Mouse (Mus musculus) Muller cell, postnatal 12 days (primary cell): ENCODE results near the gene Gphn.

ENCODE experiments used
- DNase-seq: peaks from one replicate; pipeline ENCODE4 v3.0.0-alpha.2; 2015; ENCODE audit errors: inconsistent ontology term

Gphn gene

GRCm38 (mm10) chr12:78225707-78226518 lies at the start of gene Gphn:
Gene Gphn, plus strand, starts transcription at chr12:78226379.
- DNase-seq: peak; percentile 97

GRCm38 (mm10) chr12:78181452-78181851 lies 44.7 kb upstream of the Gphn start:
- DNase-seq: no peak

DNA sequence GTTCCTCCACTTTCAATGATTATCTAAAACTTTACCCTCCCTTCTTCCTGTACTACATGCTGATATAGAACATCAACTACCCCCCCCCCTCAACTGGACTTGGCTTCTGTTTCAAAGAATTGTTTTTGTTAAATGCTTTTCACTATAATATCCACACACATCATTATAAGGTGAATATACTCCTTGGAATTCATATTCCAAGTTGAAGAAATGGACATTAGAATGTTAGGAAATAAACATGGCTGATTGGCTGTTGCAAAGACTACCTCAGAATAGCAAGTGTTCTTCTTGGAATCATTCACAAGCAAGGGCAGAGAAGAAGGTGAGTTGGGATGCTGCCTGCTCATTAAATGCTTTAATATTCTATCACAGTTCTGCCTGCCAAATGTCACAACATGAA lies 32.2 kb upstream of the Gphn start, which contains the start of gene Gm6657:
Gm6657 (plus strand) TSS at position 301 of the 400 bp plus-strand sequence.
- DNase-seq: no peak

GRCm38 (mm10) chr12:78195368-78195767 lies 30.8 kb upstream of the Gphn start:
- DNase-seq: no peak

GRCm38 (mm10) chr12:78203646-78204045 lies 22.5 kb upstream of the Gphn start:
- no peak for DNase-seq

DNA sequence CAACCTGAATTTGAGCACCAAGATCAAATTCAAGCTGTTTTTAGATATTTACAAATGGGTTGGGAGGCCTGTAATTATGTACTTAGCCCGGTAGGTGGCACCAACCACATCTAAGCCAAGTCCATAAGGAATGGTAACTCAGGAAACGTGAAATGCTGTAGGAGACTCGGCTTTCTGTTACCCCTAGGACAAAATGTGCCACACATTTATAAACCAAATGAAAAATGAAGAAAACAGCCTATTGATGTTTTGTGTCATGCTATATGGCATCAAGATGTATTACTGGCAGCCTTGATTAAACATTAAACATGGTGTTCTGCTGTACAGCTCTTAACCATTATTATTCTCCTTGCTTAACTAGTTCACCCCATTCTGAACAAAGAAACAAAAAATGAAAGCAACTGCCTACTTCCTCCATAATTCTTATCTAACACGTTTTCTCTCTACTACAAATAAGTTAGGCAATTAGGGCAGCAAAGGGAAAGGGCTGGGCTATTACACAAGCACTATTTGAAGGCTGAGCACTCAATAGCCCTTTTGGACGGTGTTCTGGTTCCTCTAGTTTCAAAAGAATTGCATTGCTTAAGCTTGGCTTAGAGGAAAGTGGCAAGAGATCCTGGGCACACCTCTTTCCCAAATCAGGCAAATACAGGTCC lies 20.1 kb upstream of the Gphn start:
- peak; percentile 69 for DNase-seq

GRCm38 (mm10) chr12:78206571-78206960 lies 19.6 kb upstream of the Gphn start:
- no peak for DNase-seq

GRCm38 (mm10) chr12:78209856-78210255 lies 16.3 kb upstream of the Gphn start:
- DNase-seq: no peak

DNA sequence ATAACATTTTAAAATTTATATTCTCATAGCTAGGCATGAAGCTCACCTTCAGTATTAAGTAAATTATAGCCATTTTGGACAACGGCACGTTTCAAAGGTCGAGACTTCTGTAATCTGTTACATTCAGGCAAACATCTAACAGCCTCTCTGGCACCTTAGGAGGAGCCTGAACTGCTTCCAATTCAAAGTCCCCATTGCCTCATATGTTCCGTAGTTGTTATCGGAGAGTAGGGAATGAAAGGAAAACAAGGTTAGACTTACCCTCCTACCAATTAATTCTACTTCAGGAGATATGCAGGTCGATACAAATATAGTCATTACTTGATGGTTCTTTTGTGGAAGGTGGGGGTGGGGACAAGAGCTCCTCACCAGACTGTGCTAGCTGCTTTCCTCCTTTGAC lies 10.7 kb upstream of the Gphn start:
- no peak for DNase-seq

- DNase-seq: no peak
Observed at GRCm38 (mm10) chr12:78219191-78219825, 6.9 kb upstream of the Gphn start.

GRCm38 (mm10) chr12:78226519-78226875 lies 318 bp downstream of the Gphn start:
- DNase-seq: peak; percentile 97

- DNase-seq: peak; percentile 68
Observed at GRCm38 (mm10) chr12:78227021-78227932, 1.1 kb downstream of the Gphn start.

DNA sequence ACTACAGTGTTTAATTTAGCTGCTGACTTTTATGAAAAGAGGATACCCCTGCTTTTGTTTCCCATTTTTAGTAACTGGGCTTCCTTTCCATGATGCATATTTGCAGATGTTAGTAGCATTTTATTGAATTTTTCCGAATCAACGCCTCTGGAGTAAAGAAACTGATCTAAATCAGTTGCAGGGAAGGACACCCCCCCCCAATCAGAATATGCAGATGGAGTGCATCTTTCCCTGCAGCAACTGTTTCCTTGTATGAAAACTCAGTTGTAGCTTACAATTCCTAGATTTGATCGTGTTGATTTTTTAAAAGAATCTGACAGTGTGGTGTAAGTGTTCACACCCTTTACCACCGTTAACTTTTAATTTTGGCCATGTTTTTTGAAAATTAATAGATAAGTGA lies 2.0 kb downstream of the Gphn start:
- peak; percentile 11 for DNase-seq

DNA sequence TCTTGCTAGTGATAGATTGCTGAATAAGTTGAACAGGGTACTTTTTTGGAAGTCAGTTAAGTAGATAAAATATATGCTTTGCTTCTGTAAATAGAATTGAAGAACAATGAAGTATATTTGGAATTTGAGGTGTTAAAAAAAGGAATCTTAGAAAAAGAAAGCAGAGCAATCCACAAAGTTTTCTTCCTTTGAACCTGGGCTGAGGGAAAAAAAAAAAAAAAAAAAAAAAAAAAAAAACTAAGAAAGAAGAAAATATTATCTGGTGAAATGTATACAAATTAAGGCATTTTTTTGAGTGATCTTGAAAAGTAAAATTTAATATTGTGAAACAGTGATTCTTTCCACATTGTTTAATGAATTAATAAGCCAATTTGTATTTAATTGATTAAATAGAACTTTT lies 6.4 kb downstream of the Gphn start:
- DNase-seq: no peak

DNA sequence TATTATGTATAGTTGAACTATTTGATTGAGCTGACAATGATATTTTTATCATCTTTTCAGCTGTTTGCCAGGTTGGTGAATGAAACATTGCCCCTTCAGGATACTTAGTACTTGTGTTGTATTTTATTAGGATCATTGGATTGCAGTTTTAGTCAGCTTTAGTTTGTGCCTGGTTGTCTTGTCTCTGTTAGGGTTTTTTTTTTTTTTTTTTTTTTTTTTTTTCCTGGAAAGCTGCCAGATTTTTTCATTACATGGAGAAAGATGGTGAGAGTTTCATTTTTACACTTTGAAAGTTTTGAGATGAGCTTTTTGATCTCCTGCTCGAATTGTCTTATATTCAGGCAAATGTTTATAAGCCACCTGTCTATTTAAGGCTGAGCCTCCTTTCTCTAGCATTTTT lies 22.2 kb downstream of the Gphn start:
- peak; percentile 46 for DNase-seq

DNA sequence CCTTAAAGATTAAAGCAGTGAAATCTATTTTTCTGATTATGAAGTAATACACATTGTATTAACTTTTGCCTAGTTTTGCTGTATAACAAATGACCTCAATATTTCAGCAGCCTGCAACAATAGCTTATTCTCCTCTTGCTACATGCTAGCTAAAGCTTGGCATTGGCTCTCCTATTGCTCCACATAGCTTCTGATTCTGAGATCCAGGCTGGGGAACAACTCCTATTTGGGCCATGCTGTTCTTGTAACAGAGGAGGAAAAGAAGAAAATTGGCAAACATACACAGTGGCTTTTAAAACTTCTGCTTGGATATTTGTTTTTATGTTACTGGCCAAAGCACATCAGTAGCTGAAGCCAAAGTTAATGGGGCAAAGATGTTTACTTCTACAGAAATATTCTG lies 23.0 kb downstream of the Gphn start:
- DNase-seq: peak; percentile 38

DNA sequence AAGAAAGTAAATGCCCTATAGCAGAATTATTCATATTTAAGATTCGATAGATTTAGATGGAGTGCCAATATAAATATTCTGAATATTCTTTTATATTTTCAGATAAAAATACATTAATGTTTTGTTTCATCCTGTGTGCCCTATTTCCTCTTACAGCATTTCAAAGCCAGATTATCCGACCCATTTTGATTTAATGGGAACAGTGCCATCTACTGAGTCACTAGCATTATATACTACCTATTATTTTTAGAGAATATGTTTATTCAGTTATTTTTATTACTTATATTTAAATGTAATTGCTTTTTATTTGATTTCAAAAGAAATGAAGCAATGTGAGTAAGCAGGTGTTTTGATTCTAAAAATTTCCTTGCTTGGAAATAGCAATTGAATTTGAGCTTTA lies 51.2 kb downstream of the Gphn start:
- DNase-seq: no peak

- no peak for DNase-seq
Observed at GRCm38 (mm10) chr12:78290384-78290783, 64.2 kb downstream of the Gphn start.

- no peak for DNase-seq
Observed at GRCm38 (mm10) chr12:78298824-78299398, 72.7 kb downstream of the Gphn start.

DNA sequence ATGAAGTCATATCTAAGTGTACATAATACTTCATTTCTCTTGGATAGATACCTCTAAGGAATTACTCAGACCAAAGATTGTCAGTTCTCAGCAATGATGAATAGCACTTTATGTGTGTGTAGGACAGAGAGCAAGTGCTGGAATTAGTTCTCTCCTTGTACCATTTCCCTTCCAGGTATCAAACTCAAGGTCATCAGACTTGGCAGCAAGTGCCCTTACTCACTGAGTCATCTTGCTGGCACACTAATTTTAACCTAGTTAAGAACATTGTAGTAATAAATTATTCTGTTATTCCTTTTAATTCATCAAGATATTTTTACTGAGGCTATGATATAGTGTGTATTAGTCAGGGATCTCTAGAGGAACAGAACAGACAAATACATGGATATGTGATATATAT lies 88.9 kb downstream of the Gphn start:
- DNase-seq: no peak

DNA sequence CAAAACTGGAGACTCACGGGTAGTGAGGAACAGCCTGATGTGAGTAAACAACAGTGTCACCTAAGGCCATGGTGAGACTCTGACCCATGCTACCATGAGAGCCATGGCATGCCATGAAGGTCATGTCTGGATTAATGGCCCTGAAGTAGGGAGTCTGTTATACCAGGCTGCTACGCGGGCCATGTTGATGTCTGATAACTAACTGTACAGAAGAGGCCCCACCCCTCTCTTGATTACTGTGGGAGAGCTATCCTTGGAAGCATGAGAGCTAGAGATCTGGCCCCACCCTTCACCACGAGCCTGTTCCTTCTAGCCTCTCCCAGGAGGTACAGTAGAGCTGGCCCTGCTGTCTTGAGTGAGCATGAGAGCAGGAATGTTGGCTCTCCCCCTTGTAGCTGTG lies 101.8 kb downstream of the Gphn start:
- DNase-seq: no peak
